Mouse (Mus musculus): ENCODE results near the gene P2rx4. TPM values are rescaled to one million over a fixed set of nuclear protein-coding genes. Genes with fewer than 3 reads are reported as not detected.

P2rx4 gene
- polyA plus RNA-seq, 1 experiment: 0.03 TPM

- Histone ChIP-seq H3K27me3 (ENCODE audit: control insufficient read depth) (no peaks in the 10 kb centered on the region), H3K9me3 (ENCODE audit: control insufficient read depth, low read length) (no peaks in the 10 kb centered on the region), H3K4me1 (ENCODE audit: control insufficient read depth) (peaks cover 3% of the 10 kb centered on the region), H3K36me3 (ENCODE audit: control insufficient read depth) (no peaks in the 10 kb centered on the region), H3K4me3 (replicated peaks) (no peak overlapping the region)
- TF ChIP-seq TAL1 (IDR thresholded peaks at IDR 0.05; ENCODE audit: low read length) (no peak), GATA1 (IDR thresholded peaks at IDR 0.05; ENCODE audit: low read length) (no peak)
Measured at GRCm38 (mm10) chr5:122681276-122681675, 26.1 kb upstream of the P2rx4 start.

GRCm38 (mm10) chr5:122683926-122684325 lies 23.4 kb upstream of the P2rx4 start:
- TF ChIP-seq TAL1 (IDR thresholded peaks at IDR 0.05; ENCODE audit: low read length) (no peak), GATA1 (IDR thresholded peaks at IDR 0.05; ENCODE audit: low read length) (no peak)
- Histone ChIP-seq H3K36me3 (ENCODE audit: control insufficient read depth) (no peaks in the 10 kb centered on the region), H3K4me3 (replicated peaks) (no peak overlapping the region), H3K27me3 (ENCODE audit: control insufficient read depth) (no peaks in the 10 kb centered on the region), H3K4me1 (ENCODE audit: control insufficient read depth) (peaks cover 10% of the 10 kb centered on the region), H3K9me3 (ENCODE audit: control insufficient read depth, low read length) (no peaks in the 10 kb centered on the region)

GRCm38 (mm10) chr5:122687391-122687790 lies 20.0 kb upstream of the P2rx4 start:
- Histone ChIP-seq H3K9me3 (ENCODE audit: control insufficient read depth, low read length) (no peaks in the 10 kb centered on the region), H3K4me3 (replicated peaks) (no peak overlapping the region), H3K4me1 (ENCODE audit: control insufficient read depth) (peaks cover 8% of the 10 kb centered on the region), H3K27me3 (ENCODE audit: control insufficient read depth) (no peaks in the 10 kb centered on the region), H3K36me3 (ENCODE audit: control insufficient read depth) (no peaks in the 10 kb centered on the region)
- TF ChIP-seq GATA1 (IDR thresholded peaks at IDR 0.05; ENCODE audit: low read length) (no peak), TAL1 (IDR thresholded peaks at IDR 0.05; ENCODE audit: low read length) (no peak)

- Histone ChIP-seq H3K27me3 (ENCODE audit: control insufficient read depth) (no peaks in the 10 kb centered on the region), H3K36me3 (ENCODE audit: control insufficient read depth) (no peaks in the 10 kb centered on the region), H3K4me1 (ENCODE audit: control insufficient read depth) (peaks cover 8% of the 10 kb centered on the region), H3K9me3 (ENCODE audit: control insufficient read depth, low read length) (no peaks in the 10 kb centered on the region), H3K4me3 (replicated peaks) (no peak overlapping the region)
- TF ChIP-seq TAL1 (IDR thresholded peaks at IDR 0.05; ENCODE audit: low read length): no peak
- TF ChIP-seq GATA1 (IDR thresholded peaks at IDR 0.05; ENCODE audit: low read length): no peak
Measured at GRCm38 (mm10) chr5:122689153-122689552, 18.2 kb upstream of the P2rx4 start.

GRCm38 (mm10) chr5:122690486-122690885 lies 16.9 kb upstream of the P2rx4 start:
- no peaks in the 10 kb centered on the region for H3K9me3 ChIP-seq (ENCODE audit: control insufficient read depth, low read length)
- no peak for TF ChIP-seq TAL1 (IDR thresholded peaks at IDR 0.05; ENCODE audit: low read length)
- no peak for TF ChIP-seq GATA1 (IDR thresholded peaks at IDR 0.05; ENCODE audit: low read length)
- peaks cover 8% of the 10 kb centered on the region for H3K4me1 ChIP-seq (ENCODE audit: control insufficient read depth)
- no peaks in the 10 kb centered on the region for H3K27me3 ChIP-seq (ENCODE audit: control insufficient read depth)
- no peak overlapping the region for H3K4me3 ChIP-seq (replicated peaks)
- H3K36me3 ChIP-seq (ENCODE audit: control insufficient read depth): no peaks in the 10 kb centered on the region

- H3K4me1 ChIP-seq (ENCODE audit: control insufficient read depth): peaks cover 18% of the 10 kb centered on the region
- no peaks in the 10 kb centered on the region for H3K9me3 ChIP-seq (ENCODE audit: control insufficient read depth, low read length)
- no peak for TF ChIP-seq GATA1 (IDR thresholded peaks at IDR 0.05; ENCODE audit: low read length)
- no peak for TF ChIP-seq TAL1 (IDR thresholded peaks at IDR 0.05; ENCODE audit: low read length)
- H3K27me3 ChIP-seq (ENCODE audit: control insufficient read depth): no peaks in the 10 kb centered on the region
- H3K4me3 ChIP-seq (replicated peaks): no peak overlapping the region
- H3K36me3 ChIP-seq (ENCODE audit: control insufficient read depth): no peaks in the 10 kb centered on the region
Measured at GRCm38 (mm10) chr5:122693431-122694207, 13.7 kb upstream of the P2rx4 start.

- TF ChIP-seq GATA1 (IDR thresholded peaks at IDR 0.05; ENCODE audit: low read length) (no peak), TAL1 (IDR thresholded peaks at IDR 0.05; ENCODE audit: low read length) (no peak)
- Histone ChIP-seq H3K27me3 (ENCODE audit: control insufficient read depth) (no peaks in the 10 kb centered on the region), H3K4me1 (ENCODE audit: control insufficient read depth) (peaks cover 36% of the 10 kb centered on the region), H3K36me3 (ENCODE audit: control insufficient read depth) (no peaks in the 10 kb centered on the region), H3K9me3 (ENCODE audit: control insufficient read depth, low read length) (no peaks in the 10 kb centered on the region), H3K4me3 (replicated peaks) (no peak overlapping the region)
Measured at GRCm38 (mm10) chr5:122695516-122695915, 11.8 kb upstream of the P2rx4 start.

- Histone ChIP-seq H3K9me3 (ENCODE audit: control insufficient read depth, low read length) (no peaks in the 10 kb centered on the region), H3K4me3 (replicated peaks) (peak overlapping the region; percentile 34), H3K4me1 (ENCODE audit: control insufficient read depth) (peaks cover 50% of the 10 kb centered on the region), H3K36me3 (ENCODE audit: control insufficient read depth) (no peaks in the 10 kb centered on the region), H3K27me3 (ENCODE audit: control insufficient read depth) (no peaks in the 10 kb centered on the region)
- TF ChIP-seq GATA1 (IDR thresholded peaks at IDR 0.05; ENCODE audit: low read length): no peak
- TF ChIP-seq TAL1 (IDR thresholded peaks at IDR 0.05; ENCODE audit: low read length): no peak
Measured at GRCm38 (mm10) chr5:122698041-122698700, 9.2 kb upstream of the P2rx4 start.

GRCm38 (mm10) chr5:122698701-122699060 lies 8.7 kb upstream of the P2rx4 start:
- TF ChIP-seq TAL1 (IDR thresholded peaks at IDR 0.05; ENCODE audit: low read length) (no peak), GATA1 (IDR thresholded peaks at IDR 0.05; ENCODE audit: low read length) (no peak)
- Histone ChIP-seq H3K27me3 (ENCODE audit: control insufficient read depth) (no peaks in the 10 kb centered on the region), H3K9me3 (ENCODE audit: control insufficient read depth, low read length) (no peaks in the 10 kb centered on the region), H3K4me3 (replicated peaks) (peak overlapping the region; percentile 2), H3K36me3 (ENCODE audit: control insufficient read depth) (no peaks in the 10 kb centered on the region), H3K4me1 (ENCODE audit: control insufficient read depth) (peaks cover 53% of the 10 kb centered on the region)
